Mouse (Mus musculus): Measurements from ENCODE around the gene Wscd1.

GRCm38 (mm10) chr11:71751689-71752088 lies 2.0 kb downstream of the Wscd1 start:
- TF ChIP-seq CTCF (IDR thresholded peaks at IDR 0.05; ENCODE audit: low read depth) (no peak), EP300 (IDR thresholded peaks at IDR 0.05; ENCODE audit: low read depth) (no peak)
